Mouse (Mus musculus): ENCODE data around the gene Hbp1.

Gene Hbp1

DNA sequence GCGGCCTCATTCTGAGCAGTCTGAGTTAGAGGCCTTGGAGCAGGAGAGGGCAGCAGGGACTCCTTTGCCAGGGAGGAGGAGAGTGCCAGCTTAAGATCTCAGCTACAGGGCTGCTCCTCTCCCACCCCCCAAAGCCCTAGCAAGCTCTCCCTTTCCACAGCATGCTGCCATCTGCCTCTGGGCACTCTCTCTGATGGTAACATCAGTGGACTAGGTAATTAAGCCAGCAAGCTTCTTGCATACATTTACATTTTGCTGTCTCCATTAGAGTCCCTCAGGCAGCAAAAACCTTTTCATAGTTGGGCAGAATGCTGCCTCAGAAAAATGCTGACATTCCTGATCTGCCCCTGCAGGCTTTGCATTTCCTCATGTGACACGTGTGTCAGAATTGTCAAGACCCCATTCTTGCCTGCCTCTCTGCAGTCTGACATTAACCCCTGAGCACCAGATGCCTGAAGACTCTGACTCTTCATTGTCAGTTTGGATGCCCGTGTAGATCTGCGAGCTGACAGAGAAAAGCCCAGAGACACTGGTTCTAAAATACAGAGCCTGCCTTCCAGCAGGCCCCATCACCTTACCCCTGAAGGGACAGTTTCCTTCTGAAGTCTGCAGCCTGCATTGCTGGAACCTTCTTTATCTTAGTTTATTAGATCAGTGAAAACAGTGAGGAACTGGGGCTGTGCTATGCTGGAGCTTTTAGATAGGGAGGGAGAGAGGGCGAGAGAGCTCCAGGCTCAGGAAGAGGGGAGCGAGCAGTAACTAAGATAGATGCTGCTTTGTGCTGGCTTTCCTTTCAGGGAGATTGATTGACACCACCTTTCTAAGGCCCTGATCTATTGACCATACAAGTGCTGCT is 44.4 kb downstream of the Hbp1 start:
- DNase-seq (ENCODE audit: low spot score in 2 of 2) = no peak

- DNase-seq (ENCODE audit: low spot score in 2 of 2) = no peak
Measured at GRCm38 (mm10) chr12:31900391-31900914, 49.9 kb downstream of the Hbp1 start.

DNA sequence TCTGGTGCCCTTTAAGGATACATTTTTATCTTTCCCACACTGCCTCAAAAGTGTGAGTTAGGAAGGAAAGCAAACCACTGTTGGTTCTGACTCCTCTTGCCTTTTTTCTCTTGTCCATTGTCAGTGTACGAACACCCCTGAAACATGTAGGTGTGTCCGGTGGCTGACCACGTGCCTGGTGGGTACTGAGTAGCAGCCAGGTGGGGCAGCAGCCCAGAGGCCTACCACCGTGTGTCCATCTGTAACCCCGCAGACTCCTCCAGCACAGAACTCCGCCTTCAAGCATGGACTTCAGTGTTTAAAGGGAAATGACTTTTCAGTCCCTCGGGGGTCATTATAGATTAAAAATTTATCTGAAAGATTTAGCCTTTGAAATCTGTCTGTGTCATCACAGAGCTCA is 52.9 kb downstream of the Hbp1 start:
- no peak for DNase-seq (ENCODE audit: low spot score in 2 of 2)

GRCm38 (mm10) chr12:31896986-31897385 is 53.3 kb downstream of the Hbp1 start:
- DNase-seq (ENCODE audit: low spot score in 2 of 2) = no peak

GRCm38 (mm10) chr12:31896295-31896694 is 54.0 kb downstream of the Hbp1 start:
- DNase-seq (ENCODE audit: low spot score in 2 of 2) = no peak

DNA sequence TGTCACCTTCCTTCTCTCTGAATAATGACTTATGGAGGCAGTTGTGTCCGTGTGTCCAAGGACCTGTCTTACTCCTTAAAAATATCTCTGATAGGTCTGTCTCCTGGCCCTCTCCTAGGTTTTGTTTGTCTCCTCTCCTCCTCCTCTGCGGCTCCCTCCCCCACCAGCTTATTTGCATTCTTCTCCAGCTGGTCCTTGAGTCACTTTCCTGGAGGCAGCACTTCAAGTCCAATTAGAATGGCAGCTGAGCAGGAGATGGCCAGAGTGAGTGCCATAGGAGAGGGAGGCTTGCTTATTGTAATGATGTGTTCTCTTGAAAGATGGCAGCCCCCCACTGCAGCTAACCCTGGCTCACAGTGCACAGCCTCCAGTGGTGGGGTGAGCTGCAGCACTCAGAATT is 54.4 kb downstream of the Hbp1 start:
- DNase-seq (ENCODE audit: low spot score in 2 of 2) = no peak

DNA sequence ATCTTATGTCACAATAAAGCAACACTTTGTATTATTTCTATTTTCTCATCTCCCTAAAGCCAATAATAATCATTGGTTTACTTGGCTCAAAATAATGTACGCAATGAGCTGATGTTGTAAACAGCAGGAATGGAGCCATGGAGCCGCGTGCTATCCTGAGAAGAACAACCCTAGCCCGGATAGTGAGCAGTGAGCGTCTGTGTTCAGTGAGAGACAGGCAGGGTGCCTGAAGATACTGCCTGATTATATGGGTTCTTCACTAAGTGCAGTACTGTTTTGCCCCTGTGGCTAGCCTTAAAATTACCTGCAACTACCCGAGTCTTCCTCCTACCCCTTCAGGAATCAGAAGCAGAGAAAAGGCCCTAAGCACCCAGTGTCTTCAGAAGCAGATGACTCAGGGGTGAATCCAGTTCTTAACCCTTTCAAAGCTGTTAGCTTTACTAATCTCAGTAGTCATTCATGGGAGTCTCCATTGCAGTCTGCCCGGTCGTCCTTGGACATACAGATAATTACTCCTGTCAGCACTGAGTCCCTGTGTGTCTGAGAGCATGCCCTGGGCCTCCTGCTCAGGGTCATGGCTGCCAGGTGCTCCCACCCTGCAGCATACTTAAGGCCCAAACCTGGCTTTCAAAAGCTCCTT is 55.1 kb downstream of the Hbp1 start:
- DNase-seq (ENCODE audit: low spot score in 2 of 2) = no peak

DNA sequence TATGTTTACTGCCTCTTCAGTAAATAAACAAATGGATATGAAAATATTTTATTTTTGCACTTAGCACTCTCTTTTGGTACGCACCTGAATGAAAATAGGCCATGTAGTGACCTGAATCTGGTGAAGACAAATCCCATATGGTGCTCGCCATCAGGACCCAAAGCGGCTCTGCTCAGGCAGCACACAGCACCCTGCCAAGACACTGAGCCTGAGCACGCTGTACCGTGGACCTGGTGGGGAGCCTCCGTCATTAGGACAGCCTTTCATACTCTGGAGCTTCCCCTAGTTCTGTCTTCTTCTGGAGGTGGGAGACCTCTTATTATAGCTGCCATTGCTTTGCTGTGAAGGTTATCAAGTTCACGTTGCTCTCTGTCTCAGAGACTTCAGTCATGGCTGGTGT is 57.6 kb downstream of the Hbp1 start:
- no peak for DNase-seq (ENCODE audit: low spot score in 2 of 2)

DNA sequence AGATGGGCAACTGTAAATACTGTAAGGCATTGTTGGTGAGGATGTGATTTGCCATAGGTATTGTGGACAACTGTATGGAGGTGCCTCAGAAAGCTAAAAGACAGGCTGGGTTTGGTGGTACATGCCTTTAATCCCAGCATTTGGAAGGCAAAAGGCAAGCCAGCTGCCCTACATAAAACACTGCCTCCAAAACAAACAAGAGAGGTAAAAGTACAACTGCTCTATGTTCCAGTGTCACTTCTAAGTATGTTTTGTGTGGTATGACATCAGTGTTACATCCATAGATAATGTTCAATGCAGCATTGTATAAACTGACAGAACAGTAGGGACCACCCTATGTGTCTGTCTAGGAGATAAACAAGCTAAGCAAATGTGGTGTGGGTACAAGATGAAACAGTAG is 58.3 kb downstream of the Hbp1 start:
- DNase-seq (ENCODE audit: low spot score in 2 of 2) = no peak

DNA sequence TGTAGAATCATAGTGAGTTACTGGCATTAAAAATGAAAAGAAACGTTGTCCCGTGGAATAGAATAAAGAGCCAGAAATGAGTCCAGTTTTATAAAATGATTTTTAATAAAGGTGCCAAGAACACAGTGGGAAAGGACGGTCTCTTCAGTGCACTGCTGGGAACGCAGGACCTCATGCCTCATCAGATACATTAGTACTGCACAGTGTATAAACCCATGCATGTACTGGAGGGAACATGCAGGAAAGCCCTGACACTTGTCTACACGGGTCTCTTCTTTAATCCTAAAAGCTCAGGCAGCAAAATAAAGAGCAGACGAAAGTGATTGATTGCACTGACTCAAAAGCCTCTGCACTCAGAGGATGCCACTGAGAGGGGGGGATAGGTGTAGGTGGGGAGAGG is 59.6 kb downstream of the Hbp1 start:
- DNase-seq (ENCODE audit: low spot score in 2 of 2) = no peak

GRCm38 (mm10) chr12:31885844-31886606 is 64.3 kb downstream of the Hbp1 start:
- no peak for DNase-seq (ENCODE audit: low spot score in 2 of 2)

GRCm38 (mm10) chr12:31885084-31885483 is 65.3 kb downstream of the Hbp1 start:
- DNase-seq (ENCODE audit: low spot score in 2 of 2) = no peak

GRCm38 (mm10) chr12:31884365-31884764 is 66.0 kb downstream of the Hbp1 start:
- no peak for DNase-seq (ENCODE audit: low spot score in 2 of 2)

DNA sequence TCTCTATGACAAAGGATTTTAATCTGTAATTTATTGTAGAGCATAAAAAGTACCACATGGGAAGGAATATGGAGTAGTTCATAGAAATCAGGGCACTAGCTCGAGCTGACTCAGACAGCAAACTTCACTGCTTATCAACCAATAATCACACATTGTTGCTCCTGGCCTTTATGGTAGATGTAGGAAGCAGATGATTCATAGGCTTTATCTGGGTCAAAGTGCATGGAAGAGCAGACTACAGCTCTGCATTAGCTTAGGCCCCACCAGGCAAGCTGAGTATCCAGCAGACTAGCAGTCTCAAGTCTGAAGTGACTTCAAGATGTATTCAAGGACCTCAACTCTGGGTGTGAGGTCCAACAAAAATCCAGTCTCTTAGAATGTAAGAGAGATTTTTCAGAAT is 67.6 kb downstream of the Hbp1 start:
- no peak for DNase-seq (ENCODE audit: low spot score in 2 of 2)

GRCm38 (mm10) chr12:31876775-31877174 is 73.6 kb downstream of the Hbp1 start:
- no peak for DNase-seq (ENCODE audit: low spot score in 2 of 2)

Data from spleen, postnatal 36 days (tissue).